Mouse (Mus musculus) ovary, adult 10 weeks (tissue): ENCODE results near the gene Gnai1. TPM values are rescaled to one million over a fixed set of nuclear protein-coding genes. Genes with fewer than 3 reads are reported as not detected.

Experiments
- polyA plus RNA-seq: library from polyadenylated mRNA; stranded (reverse); fragments of 350-450 nt; fragmentation: Illumina TruSeq; extraction: RNeasy Lipid Tissue Mini Kit (QIAGEN cat#74804); gene quantifications from one replicate; pipeline ENCODE4 v1.2.3, GENCODE M21; 2014

Gene Gnai1
- 114 TPM for polyA plus RNA-seq

GRCm38 (mm10) chr5:18360281-18360819 is at the start of gene Gnai1:
Gnai1 (minus strand) TSS chr5:18360355.

